Mouse (Mus musculus): ENCODE results near the gene Hist1h2bf.
"Not testable (repeated sequence)": the region's sequence is repeated elsewhere in the genome, so short reads cannot be mapped to it uniquely, and the experiment has no call there.

Hist1h2bf gene

DNA sequence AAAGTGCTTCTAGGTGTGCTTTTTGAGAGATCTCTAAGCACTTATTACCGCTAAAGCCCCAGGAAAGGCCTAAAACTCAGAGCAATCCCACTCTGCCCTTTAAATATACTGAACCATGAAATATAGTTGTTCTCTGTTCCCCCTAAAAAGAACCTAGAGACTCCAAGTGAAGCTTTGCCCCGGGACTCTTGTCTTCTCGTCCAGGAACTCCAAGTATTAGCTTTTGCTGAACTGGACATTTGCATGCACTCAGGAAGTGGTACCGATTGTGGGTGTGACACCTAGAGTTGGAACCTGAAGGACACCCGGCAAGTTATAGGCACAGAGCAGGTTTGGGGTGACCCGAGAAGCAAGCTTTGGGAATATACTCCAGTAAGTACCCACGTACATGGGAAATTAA is 17.2 kb upstream of the Hist1h2bf start:
- DNase-seq (ENCODE audit: low spot score in 2 of 2) = no peak

DNA sequence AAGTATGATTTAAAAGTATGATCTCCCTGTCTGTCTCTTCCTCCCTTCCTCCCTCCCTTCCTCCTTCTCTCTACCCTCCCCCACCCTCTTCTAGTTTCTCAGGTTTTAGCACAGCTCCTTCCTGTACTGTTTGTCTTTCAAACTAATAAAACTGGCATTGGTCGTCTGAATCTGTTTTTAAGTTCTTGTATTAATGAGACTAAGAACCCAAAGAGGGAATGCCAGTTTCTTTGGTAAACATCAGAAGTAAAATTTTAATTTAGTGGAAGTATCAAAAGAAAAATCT is 12.9 kb upstream of the Hist1h2bf start:
- no peak for DNase-seq (ENCODE audit: low spot score in 2 of 2)

DNA sequence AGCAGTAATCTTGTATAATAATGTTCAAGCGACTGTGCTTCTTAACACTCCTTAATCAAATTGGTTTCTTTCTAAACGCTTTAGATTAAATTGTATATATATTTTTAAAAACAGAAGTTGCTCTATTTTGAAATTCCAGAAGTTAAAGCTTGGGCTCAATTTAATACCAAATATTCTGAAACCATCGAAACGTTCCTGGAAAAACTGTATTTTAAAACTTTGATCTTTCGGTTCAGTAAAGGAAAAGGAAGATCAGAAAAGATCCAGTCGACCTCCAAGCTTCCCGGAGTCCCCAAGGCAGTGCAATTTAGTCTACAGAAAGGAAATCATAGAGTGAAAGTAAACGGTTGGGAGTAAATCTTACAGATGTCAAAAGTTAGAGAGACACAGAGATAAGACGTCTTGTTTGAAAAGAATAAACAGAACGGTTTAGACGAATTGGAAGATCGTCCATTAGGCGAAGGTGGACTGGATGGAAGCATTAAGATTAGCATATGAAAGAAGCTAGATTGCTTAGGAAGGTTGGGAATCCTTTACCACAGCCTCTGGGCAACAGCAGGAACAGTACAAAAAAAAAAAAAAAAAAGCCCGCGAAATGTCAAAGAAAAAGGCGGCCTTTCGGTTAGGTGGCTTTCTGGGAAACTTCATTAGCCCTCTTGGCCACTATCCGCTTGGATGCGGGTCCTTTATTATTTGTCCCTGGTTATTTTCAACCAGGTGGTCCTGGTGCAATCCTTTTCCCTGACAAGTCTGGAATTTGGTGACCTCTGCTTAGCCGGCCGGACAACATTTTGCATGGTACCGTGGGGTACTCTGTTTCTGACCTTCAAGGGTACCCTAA is 12.3 kb upstream of the Hist1h2bf start:
- no peak for DNase-seq (ENCODE audit: low spot score in 2 of 2)

DNA sequence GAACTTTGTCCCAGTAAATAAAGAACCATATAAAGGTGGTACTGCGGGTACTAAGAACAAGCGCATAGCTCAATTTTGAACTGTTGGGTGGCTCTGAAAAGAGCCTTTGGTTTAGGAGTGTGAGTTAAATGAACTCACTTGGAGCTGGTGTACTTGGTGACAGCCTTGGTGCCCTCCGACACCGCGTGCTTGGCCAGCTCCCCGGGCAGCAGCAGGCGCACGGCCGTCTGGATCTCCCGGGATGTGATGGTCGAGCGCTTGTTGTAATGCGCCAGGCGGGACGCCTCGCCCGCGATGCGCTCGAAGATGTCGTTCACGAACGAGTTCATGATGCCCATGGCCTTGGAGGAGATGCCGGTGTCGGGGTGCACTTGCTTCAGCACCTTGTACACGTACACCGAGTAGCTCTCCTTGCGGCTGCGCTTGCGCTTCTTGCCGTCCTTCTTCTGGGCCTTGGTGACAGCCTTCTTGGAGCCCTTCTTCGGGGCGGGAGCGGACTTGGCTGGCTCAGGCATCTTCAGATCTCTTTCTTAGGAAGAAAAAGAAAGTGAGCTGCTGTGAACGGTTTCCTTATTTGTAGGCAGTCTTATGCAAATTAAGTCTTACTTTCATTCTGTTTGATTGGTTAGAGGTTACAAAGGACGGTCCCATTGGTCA is 11.6 kb upstream of the Hist1h2bf start:
- peak; percentile 88 to 93 for DNase-seq (ENCODE audit: low spot score in 2 of 2)

DNA sequence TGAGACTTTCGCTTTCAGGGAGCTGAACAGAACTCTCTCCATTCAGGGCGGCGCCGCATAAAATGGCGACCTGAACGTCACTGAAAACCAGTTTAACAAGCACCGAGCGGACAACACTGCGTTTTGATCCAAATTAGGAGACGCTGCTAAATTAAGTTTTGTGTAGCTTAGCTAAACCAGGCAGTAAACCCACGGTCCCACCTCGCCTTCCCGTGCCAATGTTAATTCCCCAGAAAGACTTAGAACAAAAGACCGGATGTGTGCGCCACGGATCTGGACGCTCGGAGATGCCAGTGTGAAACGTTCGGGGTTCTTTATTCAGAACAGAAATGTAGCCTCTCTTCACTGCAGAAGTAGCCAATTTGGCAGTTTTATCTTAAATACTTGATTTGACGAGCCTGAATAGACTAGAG is 11.0 kb upstream of the Hist1h2bf start:
- peak; percentile 69 to 75 for DNase-seq (ENCODE audit: low spot score in 2 of 2)

DNA sequence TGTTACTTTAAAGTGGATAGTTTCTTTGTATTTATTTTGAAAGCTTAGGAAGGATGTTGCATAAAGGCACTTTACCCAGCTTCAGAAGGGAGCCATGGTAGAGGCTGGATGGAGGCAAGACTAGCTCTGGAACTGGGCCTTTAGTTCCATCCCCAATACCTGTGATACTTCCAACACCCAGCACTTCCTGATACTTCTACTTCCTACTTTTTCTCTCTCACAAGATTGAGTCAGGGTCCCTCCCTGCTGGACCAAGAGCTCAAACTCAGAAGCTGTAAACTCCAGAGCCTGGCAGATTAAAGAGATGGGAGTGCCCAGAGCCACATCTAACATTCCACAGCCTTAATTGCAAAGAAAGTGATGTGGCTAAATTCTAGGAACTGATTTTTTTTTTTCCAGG is 10.3 kb upstream of the Hist1h2bf start:
- DNase-seq (ENCODE audit: low spot score in 2 of 2) = no peak

DNA sequence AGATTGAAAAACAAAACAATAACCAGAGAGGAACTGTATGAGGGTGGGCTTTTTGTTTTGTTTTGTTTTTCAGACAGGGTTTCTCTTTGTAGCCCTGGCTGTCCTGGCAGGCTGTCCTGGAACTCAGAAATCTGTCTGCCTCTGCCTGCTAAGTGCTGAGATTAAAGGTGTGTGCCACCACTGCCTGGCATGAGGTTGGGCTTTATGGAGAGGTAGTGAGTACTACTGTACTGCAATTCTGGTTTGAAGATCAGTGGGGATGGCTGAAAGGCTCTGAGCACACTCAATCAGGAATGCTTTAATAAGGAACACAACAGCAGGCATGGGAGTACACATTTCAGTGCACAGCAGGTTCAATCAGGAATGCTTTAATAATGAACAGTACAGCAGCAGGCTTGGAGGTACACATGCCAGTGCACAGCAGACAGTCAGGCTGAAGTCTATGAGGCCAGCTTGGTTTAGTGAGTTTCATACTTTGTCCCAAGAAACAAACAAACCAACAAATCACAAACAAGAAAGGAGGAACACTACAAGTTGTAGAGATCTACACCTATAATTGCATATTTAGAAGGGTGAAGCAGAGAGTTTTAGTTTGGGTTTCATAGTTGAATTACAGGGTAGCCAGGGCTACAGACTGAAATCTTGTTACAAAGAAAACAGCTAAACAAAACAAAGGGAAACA is 9.5 kb upstream of the Hist1h2bf start:
- no peak for DNase-seq (ENCODE audit: low spot score in 2 of 2)

DNA sequence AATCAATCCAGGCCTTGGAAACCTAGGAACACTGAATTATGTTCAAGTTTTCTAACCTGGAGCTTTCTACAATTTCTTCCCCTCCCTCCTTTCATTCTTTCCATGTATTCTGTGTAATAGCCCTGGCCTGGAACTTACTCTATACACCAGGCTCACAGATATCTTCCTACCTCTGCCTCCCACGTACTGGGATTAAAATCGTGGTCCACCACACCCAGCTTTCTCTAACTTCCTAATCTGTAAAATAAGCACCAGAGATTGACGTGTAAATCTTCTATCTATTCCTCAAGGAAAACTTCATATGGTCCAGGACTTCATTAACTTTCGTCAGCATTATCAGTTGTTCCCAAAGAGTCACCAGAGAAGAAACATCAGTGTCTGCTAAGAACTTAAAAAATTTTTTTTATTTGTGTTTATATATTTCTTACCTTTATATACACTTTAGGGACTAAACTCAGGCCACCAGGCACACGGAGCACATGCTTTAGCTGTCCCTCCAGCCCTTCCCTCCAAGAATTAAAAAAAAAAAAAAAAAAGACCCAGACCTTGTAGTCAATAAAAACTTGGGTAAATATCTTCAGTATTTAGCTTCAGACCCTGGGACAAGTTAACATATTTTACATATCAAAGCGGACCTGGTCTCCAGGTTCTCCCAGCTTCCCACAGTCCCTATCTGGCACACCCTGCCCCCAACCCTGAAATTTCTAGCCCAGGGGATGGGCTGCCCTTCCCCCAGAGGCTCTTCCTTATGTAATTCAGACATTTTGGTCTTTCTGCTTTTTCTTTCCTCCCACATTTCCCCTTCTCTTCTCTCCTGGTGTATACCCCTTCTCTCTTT is 8.4 kb upstream of the Hist1h2bf start:
- no peak for DNase-seq (ENCODE audit: low spot score in 2 of 2)

DNA sequence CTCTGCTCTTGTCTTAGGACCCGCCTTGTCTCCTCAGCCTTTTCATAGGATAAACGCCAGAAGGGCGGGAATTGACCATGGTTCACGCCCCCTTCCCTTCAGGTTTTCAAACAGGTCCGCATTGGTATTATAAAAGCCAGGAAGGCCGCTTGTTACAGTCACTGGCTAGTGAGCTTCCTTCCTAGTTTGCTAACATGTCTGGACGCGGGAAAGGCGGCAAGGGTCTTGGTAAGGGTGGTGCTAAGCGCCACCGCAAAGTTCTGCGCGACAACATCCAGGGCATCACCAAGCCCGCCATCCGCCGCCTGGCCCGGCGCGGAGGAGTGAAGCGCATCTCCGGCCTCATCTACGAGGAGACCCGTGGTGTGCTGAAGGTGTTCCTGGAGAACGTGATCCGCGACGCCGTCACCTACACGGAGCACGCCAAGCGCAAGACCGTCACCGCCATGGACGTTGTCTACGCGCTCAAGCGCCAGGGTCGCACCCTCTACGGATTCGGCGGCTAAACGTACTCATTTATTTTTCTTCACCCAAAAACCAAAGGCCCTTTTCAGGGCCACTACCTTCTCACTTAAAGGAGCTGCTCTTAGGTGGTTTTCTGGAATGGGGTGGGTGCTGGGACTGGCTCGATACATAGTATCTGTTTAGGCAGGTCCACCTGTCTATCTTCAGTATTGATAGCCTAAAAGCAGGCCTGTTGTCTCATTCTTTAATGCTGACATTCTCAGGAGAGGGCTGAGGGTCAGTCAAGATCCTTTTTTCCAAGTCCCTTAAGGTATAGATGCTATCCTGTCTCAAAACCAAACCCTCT is 7.6 kb upstream of the Hist1h2bf start, which contains the start of gene Hist1h4d:
TSS of gene Hist1h4d (plus strand) at position 191 of the 811 bp plus-strand sequence.
- peak; percentile 99 to 100 for DNase-seq (ENCODE audit: low spot score in 2 of 2)

DNA sequence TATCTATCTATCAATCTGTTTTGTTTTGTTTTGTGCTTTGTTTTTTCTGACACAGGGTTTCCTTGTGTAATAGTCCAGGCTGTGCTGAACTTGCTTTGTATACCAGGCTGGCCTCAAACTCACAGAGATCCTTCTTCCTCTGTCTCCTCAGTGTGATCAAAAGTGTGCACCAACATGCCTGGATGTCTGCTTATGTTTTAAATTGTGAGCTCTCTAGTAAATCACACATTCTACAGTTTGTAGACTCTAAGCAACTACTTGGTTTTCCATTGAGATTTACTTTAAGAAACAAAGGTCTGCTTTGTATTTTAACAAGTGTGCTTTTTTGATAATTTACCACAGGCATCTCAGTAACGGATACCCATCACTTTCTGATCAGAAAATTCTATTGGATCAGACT is 3.8 kb upstream of the Hist1h2bf start:
- no peak for DNase-seq (ENCODE audit: low spot score in 2 of 2)

DNA sequence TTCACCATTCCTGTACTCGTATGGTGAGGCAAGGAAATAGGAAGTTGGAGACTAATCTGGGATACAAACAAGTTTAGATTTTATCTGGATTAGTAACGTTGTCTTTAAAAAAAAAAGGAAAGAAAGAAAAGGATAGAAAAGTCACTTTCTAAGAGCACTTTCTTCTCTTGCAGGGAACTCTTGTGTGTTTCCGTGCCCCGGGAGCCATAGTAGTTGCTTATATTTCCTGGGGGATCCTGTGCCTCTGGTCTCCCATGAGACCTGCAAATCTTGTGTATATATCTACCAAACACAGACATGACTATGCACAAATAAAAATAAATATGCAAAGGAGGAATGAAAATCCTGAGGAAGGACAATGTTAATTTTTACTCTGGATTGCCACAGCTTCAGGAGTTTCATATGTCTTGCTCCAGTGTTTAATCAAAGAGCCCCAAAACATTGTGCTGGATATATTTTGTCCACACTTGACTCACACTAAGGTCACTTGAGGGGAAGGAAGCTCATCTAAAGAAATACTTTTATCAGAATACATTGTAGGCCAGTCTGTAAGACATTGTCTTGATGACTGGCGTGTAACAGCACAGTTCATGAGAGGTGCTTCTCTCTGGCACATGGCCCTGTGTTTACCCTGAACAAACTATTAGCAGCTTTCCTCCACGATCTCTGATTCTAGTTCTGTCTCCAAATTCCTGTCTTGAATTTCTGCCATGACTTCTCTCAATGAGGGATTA is 3.1 kb upstream of the Hist1h2bf start:
- DNase-seq (ENCODE audit: low spot score in 2 of 2) = no peak

DNA sequence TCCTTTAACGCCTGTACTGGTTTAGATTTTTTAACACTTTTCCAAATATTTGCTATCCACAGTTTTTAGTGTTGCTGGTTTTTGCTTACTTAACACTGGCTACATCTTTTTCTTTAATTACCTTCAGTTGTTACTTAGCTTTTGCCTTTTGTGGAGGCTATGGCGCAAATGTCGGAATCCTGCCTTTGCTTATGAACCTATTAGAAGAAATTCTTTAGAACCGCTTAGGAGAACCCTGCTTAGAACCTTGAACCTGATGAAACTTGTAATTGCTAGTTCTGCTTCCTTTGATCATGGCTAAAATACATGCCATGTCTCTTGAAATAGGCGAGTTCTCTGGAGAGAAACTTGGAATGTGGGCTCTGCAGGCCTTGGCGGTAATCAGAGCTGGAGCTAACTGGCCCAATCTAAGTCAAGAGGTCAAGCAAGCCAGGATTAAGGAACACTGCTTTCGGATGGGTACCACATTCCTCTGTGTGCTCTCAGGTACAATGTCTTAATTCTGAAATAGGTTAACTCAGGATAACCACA is 2.4 kb upstream of the Hist1h2bf start:
- DNase-seq (ENCODE audit: low spot score in 2 of 2) = no peak

DNA sequence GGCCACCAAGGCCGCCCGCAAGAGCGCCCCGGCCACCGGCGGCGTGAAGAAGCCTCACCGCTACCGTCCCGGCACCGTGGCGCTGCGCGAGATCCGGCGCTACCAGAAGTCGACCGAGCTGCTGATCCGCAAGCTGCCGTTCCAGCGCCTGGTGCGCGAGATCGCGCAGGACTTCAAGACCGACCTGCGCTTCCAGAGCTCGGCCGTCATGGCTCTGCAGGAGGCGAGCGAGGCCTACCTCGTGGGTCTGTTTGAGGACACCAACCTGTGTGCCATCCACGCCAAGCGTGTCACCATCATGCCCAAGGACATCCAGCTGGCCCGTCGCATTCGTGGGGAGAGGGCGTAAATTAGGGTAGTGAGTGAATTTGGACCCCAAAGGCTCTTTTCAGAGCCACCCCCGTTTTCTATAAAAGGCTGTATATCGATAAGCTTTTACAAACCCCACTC is 1.9 kb upstream of the Hist1h2bf start:
- not testable (repeated sequence) for DNase-seq (ENCODE audit: low spot score in 2 of 2)

DNA sequence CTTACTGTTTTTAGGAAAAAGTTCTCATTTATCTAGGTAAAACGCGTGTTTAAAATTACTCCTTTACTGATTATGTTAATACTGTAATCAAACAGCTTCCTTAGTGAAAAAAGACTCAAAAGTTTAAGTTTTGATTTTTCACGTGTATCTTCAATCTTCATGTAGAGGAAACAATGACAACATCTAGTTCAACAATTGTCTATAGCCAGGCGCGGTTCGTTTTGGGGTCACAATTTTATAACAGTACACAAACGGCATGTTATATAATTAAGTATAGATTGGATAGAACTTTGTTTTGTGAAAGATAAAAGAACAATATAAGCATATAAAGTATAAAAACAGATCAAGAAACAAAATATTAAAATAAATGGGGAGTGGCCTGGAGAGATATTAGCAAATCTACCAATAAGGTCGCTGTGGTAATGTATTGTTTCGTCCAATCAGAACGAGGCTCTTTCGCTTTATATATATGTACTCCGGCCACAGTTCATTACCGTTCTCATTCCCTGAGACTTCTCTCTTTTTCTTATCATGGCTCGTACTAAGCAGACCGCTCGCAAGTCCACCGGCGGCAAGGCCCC is 1.4 kb upstream of the Hist1h2bf start, which contains the start of gene Hist1h3d:
TSS of gene Hist1h3d (plus strand) at position 493 of the 581 bp plus-strand sequence.
- peak; percentile 57 to 78 for DNase-seq (ENCODE audit: low spot score in 2 of 2)

DNA sequence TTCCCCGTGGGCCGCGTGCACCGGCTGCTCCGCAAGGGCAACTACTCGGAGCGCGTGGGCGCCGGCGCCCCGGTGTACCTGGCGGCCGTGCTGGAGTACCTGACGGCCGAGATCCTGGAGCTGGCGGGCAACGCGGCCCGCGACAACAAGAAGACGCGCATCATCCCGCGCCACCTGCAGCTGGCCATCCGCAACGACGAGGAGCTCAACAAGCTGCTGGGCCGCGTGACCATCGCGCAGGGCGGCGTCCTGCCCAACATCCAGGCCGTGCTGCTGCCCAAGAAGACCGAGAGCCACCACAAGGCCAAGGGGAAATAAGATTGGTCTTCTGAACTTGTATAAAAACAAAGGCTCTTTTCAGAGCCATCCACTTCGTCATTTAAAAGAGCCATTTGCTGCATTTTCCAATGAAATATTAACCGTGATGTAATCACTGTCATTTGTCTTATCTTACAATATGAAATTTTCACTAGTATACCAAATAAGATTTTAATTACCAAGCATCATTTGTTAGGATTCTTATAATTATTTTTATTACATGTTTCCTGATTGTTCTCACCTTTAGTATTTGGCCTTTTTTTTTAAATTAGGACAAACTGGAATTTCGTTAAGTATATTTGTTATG is 662 bp upstream of the Hist1h2bf start:
- DNase-seq (ENCODE audit: low spot score in 2 of 2) = not testable (repeated sequence)

DNA sequence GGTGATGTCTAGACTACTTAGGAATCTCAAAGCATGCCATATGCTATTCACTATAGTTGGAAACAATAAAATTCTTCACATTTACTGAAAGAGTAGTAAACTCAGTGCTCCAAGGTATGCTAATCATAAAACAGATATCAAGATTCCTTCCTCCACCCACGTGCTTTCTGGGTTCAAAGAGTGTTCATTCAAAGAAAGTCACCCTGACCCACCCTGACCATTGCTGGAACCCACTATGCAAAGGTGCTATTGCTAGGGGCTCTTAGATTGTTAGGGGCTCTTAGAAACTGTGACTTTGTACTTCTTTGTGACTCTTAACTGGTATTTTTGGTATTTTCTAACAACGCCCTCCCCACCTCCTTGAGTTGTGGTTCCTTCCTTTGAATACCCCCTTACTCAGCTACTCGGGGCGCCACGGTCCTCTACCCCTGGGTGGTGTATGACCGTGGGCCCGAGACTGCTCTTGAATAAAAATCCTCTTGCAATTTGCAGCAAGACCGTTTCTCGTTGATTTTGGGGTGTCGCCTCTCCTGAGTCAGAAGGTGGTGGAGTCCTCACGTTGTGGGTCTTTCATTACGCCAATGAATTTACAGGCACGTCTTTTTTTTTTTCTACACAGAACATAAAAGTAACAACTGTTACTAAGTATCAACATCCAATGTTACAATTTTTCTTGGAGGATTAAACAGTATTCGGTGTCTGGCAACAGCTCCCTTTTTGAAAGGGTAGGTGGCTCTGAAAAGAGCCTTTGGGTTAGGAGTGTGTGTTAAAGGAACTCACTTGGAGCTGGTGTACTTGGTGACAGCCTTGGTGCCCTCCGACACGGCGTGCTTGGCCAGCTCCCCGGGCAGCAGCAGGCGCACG is 730 bp downstream of the Hist1h2bf start:
- DNase-seq (ENCODE audit: low spot score in 2 of 2) = not testable (repeated sequence)

DNA sequence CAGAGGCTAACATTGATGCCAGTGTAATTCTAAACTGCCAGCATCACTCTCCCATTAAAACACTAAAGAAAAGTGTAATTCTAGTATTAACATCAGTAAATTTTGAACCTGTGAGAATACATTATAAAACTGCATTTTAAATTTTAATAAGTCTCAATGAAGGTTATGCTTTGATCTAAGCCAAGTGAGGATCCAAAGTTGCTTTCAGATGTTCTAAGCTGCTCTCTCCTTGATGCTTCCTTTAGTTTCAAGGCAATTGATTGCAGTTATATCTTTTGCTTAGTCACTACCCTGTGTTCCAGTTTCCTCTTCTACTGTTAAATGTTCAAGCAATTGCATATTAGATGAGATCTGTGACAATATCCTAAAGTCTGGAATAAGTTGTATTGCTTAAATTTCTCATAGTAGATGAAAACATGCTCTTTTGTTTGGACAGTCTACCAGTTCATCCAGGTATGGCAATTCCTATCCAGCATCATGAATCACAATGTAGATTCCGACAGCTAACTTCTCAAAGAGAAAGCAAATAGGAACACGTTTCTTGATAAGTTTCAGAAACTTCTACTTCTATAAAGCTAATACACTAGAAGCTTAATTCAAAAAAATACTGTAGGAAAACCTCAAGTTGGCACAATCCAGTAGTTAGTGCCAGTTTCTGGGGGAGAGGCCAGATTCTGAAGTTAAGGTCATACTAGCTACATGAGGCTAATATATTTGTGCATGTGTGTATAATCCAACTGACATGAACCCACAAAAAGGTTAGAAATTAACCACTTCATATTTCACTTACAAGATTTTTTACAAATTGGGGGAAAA is 1.6 kb downstream of the Hist1h2bf start:
- DNase-seq (ENCODE audit: low spot score in 2 of 2) = no peak
